Mouse (Mus musculus): Measurements from ENCODE around the gene Pgpep1l. TPM values are rescaled to one million over a fixed set of nuclear protein-coding genes. Genes with fewer than 3 reads are reported as not detected.
"Not testable (repeated sequence)": the region's sequence is repeated elsewhere in the genome, so short reads cannot be mapped to it uniquely, and the experiment has no call there.

Pgpep1l gene
- polyA plus RNA-seq, 1 experiment from 2014 or later: not detected

DNA sequence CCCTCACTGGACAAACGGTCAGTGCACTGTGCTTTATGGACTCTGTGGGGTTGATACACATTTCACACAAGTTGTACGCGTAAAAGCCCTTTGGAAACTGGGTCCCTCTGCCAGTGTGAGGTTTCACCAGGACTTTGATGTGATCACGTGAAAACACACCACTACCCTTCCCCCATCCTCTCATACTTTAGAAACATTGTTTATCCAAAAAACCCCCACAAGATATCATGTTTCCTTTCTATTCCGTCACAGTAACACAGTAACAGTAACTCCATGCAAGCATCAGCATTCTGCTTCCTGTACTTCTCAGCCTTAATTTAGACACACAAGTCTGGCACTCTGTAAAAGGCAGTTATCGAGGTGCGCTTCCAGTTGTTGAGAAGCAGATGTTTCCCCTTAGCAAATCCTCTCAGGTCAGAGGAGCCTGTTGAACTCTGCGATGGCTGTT lies 21.8 kb upstream of the Pgpep1l start:
- H3K4me3 ChIP-seq (replicated peaks; ENCODE audit: low read length): no peak overlapping the region
- no peak overlapping the region for H3K4me2 ChIP-seq (ENCODE audit: low read length)
- H3K36me3 ChIP-seq (ENCODE audit: control insufficient read depth, insufficient read depth): no peaks in the 10 kb centered on the region
- H3K9me3 ChIP-seq (ENCODE audit: control insufficient read depth, low read length): no peaks in the 10 kb centered on the region
- H3K4me1 ChIP-seq (replicated peaks; ENCODE audit: control insufficient read depth, insufficient read depth, low read length): no peaks in the 10 kb centered on the region
- H3K9ac ChIP-seq (replicated peaks; ENCODE audit: low read depth, low read length): no peak overlapping the region
- no peak for ATAC-seq
- WGBS: 88% methylated on average over 8 of the region's 8 CpGs
- no peak overlapping the region for H3K27ac ChIP-seq (ENCODE audit: low read length)
- no peaks in the 10 kb centered on the region for H3K27me3 ChIP-seq (replicated peaks; ENCODE audit: control insufficient read depth, insufficient read depth, low read length)

DNA sequence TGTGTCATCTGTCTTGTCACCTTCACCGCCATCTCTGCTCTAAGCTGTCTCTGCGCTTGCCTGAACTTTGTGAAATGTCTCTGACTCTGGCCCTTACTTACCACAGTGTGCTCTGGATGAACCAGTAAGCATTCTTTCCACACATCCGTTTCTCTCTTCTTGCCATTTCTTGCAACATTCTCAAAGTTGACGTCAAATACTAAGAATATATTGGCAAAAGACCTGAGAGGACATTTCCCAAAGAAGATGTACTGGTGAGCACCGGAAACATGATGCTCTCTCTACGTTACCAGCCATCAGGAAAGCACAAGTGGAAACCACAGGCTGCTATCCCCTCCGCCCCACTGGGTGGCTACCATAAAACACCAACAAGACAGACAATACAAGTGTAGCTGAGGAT lies 19.7 kb upstream of the Pgpep1l start:
- Histone ChIP-seq H3K27ac (ENCODE audit: low read length) (no peak overlapping the region), H3K27me3 (replicated peaks; ENCODE audit: control insufficient read depth, insufficient read depth, low read length) (no peaks in the 10 kb centered on the region), H3K36me3 (ENCODE audit: control insufficient read depth, insufficient read depth) (no peaks in the 10 kb centered on the region), H3K9me3 (ENCODE audit: control insufficient read depth, low read length) (no peaks in the 10 kb centered on the region), H3K4me2 (ENCODE audit: low read length) (no peak overlapping the region), H3K9ac (replicated peaks; ENCODE audit: low read depth, low read length) (no peak overlapping the region), H3K4me1 (replicated peaks; ENCODE audit: control insufficient read depth, insufficient read depth, low read length) (no peaks in the 10 kb centered on the region), H3K4me3 (replicated peaks; ENCODE audit: low read length) (no peak overlapping the region)
- 92% methylated on average over 7 of the region's 7 CpGs for WGBS
- no peak for ATAC-seq

DNA sequence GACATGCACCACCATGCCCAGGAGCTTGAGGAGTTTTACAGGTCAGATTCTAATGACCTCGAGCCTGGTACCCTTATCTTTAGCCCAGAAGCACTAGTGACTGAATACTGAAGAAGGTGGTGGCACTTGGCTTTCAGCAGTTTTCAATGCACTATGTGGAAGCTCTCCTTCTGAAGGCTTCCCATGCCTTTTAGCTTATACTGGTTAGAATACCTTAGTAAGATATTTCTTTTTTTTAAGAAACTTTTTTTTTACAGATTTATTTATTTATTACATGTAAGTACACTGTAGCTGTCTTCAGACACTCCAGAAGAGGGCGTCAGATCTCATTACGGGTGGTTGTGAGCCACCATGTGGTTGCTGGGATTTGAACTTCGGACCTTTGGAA lies 19.1 kb upstream of the Pgpep1l start:
- H3K4me1 ChIP-seq (replicated peaks; ENCODE audit: control insufficient read depth, insufficient read depth, low read length); H3K4me2 ChIP-seq (ENCODE audit: low read length); H3K4me3 ChIP-seq (replicated peaks; ENCODE audit: low read length); H3K9ac ChIP-seq (replicated peaks; ENCODE audit: low read depth, low read length); H3K36me3 ChIP-seq (ENCODE audit: control insufficient read depth, insufficient read depth); H3K27me3 ChIP-seq (replicated peaks; ENCODE audit: control insufficient read depth, insufficient read depth, low read length); H3K27ac ChIP-seq (ENCODE audit: low read length); ATAC-seq; H3K9me3 ChIP-seq (ENCODE audit: control insufficient read depth, low read length): not testable (repeated sequence)
- 88% methylated on average over 4 of the region's 4 CpGs for WGBS

- Histone ChIP-seq H3K9ac (replicated peaks; ENCODE audit: low read depth, low read length) (no peak overlapping the region), H3K4me3 (replicated peaks; ENCODE audit: low read length) (no peak overlapping the region), H3K4me1 (replicated peaks; ENCODE audit: control insufficient read depth, insufficient read depth, low read length) (peaks cover 4% of the 10 kb centered on the region), H3K4me2 (ENCODE audit: low read length) (no peak overlapping the region), H3K36me3 (ENCODE audit: control insufficient read depth, insufficient read depth) (no peaks in the 10 kb centered on the region), H3K27ac (ENCODE audit: low read length) (no peak overlapping the region), H3K9me3 (ENCODE audit: control insufficient read depth, low read length) (no peaks in the 10 kb centered on the region), H3K27me3 (replicated peaks; ENCODE audit: control insufficient read depth, insufficient read depth, low read length) (no peaks in the 10 kb centered on the region)
- WGBS: 90% methylated on average over 22 of the region's 22 CpGs
- no peak for ATAC-seq
These were observed 18.5 kb upstream of the Pgpep1l start for GRCm38 (mm10) chr7:68282304-68283132.

DNA sequence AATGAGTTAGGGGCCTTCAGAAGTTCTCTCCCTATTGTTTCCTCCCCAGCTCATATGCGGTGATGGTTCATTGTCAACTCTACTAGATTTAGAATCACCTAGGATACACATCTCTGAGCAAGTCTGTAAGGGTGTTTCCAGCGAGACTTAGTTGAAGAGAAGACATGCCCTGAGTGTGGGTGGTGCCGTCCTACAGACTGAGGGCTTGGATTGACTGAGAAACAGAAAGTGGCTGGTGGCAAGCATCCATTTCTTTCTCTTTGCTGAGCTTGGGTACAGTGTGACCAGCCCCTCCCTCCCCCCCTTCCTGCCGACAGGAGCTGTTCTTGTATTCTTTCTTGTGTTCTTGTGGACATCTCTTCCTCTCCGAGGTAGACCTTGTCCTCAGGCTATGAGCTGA lies 17.3 kb upstream of the Pgpep1l start:
- Histone ChIP-seq H3K36me3 (ENCODE audit: control insufficient read depth, insufficient read depth) (no peaks in the 10 kb centered on the region), H3K27ac (ENCODE audit: low read length) (no peak overlapping the region), H3K4me2 (ENCODE audit: low read length) (no peak overlapping the region), H3K9me3 (ENCODE audit: control insufficient read depth, low read length) (no peaks in the 10 kb centered on the region), H3K4me3 (replicated peaks; ENCODE audit: low read length) (no peak overlapping the region), H3K9ac (replicated peaks; ENCODE audit: low read depth, low read length) (no peak overlapping the region), H3K27me3 (replicated peaks; ENCODE audit: control insufficient read depth, insufficient read depth, low read length) (no peaks in the 10 kb centered on the region), H3K4me1 (replicated peaks; ENCODE audit: control insufficient read depth, insufficient read depth, low read length) (peaks cover 9% of the 10 kb centered on the region)
- ATAC-seq: no peak
- 73% methylated on average over 5 of the region's 5 CpGs for WGBS

- no peak overlapping the region for H3K4me3 ChIP-seq (replicated peaks; ENCODE audit: low read length)
- peaks cover 17% of the 10 kb centered on the region for H3K4me1 ChIP-seq (replicated peaks; ENCODE audit: control insufficient read depth, insufficient read depth, low read length)
- no peak overlapping the region for H3K4me2 ChIP-seq (ENCODE audit: low read length)
- no peak overlapping the region for H3K27ac ChIP-seq (ENCODE audit: low read length)
- H3K27me3 ChIP-seq (replicated peaks; ENCODE audit: control insufficient read depth, insufficient read depth, low read length): no peaks in the 10 kb centered on the region
- no peaks in the 10 kb centered on the region for H3K9me3 ChIP-seq (ENCODE audit: control insufficient read depth, low read length)
- 90% methylated on average over 19 of the region's 19 CpGs for WGBS
- ATAC-seq: no peak
- H3K36me3 ChIP-seq (ENCODE audit: control insufficient read depth, insufficient read depth): no peaks in the 10 kb centered on the region
- no peak overlapping the region for H3K9ac ChIP-seq (replicated peaks; ENCODE audit: low read depth, low read length)
These were observed 16.4 kb upstream of the Pgpep1l start for GRCm38 (mm10) chr7:68280352-68280869.

DNA sequence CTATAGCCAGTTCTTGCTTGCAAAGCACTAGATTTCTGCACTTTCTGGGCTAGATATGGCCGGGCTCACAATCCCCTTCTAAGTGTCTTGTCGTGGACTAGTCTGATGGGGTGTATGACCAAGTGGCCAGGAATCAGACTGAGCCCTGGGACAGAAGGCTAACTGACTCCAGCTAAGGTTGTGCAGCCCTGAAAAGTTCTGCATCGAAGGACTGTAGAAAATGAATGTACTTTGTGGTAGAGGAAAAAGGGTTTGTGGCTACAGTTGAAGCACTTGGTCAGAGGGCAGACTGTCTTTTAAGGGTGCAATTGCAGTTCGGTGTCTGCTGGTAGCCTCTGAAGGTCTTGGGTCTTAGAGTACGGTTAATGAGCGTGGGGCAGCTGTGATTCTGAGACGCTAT lies 15.4 kb upstream of the Pgpep1l start:
- H3K27ac ChIP-seq (ENCODE audit: low read length): no peak overlapping the region

GRCm38 (mm10) chr7:68278908-68279307 lies 14.9 kb upstream of the Pgpep1l start:
- Histone ChIP-seq H3K9me3 (ENCODE audit: control insufficient read depth, low read length) (no peaks in the 10 kb centered on the region), H3K27me3 (replicated peaks; ENCODE audit: control insufficient read depth, insufficient read depth, low read length) (no peaks in the 10 kb centered on the region), H3K4me3 (replicated peaks; ENCODE audit: low read length) (no peak overlapping the region), H3K36me3 (ENCODE audit: control insufficient read depth, insufficient read depth) (no peaks in the 10 kb centered on the region), H3K27ac (ENCODE audit: low read length) (no peak overlapping the region), H3K4me1 (replicated peaks; ENCODE audit: control insufficient read depth, insufficient read depth, low read length) (peaks cover 17% of the 10 kb centered on the region), H3K9ac (replicated peaks; ENCODE audit: low read depth, low read length) (no peak overlapping the region), H3K4me2 (ENCODE audit: low read length) (no peak overlapping the region)
- 75% methylated on average over 6 of the region's 6 CpGs for WGBS
- no peak for ATAC-seq

More for the DNA sequence above, 15.4 kb upstream of the Pgpep1l start:
- H3K9me3 ChIP-seq (ENCODE audit: control insufficient read depth, low read length): no peaks in the 10 kb centered on the region
- no peak for ATAC-seq
- peaks cover 17% of the 10 kb centered on the region for H3K4me1 ChIP-seq (replicated peaks; ENCODE audit: control insufficient read depth, insufficient read depth, low read length)
- H3K4me3 ChIP-seq (replicated peaks; ENCODE audit: low read length): no peak overlapping the region
- no peaks in the 10 kb centered on the region for H3K27me3 ChIP-seq (replicated peaks; ENCODE audit: control insufficient read depth, insufficient read depth, low read length)
- H3K9ac ChIP-seq (replicated peaks; ENCODE audit: low read depth, low read length): no peak overlapping the region
- WGBS: 88% methylated on average over 7 of the region's 7 CpGs
- no peaks in the 10 kb centered on the region for H3K36me3 ChIP-seq (ENCODE audit: control insufficient read depth, insufficient read depth)
- no peak overlapping the region for H3K4me2 ChIP-seq (ENCODE audit: low read length)

- ATAC-seq: no peak
- H3K4me1 ChIP-seq (replicated peaks; ENCODE audit: control insufficient read depth, insufficient read depth, low read length): peaks cover 17% of the 10 kb centered on the region
- no peak overlapping the region for H3K4me3 ChIP-seq (replicated peaks; ENCODE audit: low read length)
- H3K27ac ChIP-seq (ENCODE audit: low read length): no peak overlapping the region
- H3K27me3 ChIP-seq (replicated peaks; ENCODE audit: control insufficient read depth, insufficient read depth, low read length): 0 out of 2 replicates have a peak, but pooled peaks cover 3% of the 10 kb centered on the region
- H3K9ac ChIP-seq (replicated peaks; ENCODE audit: low read depth, low read length): no peak overlapping the region
- WGBS: 98% methylated on average over 6 of the region's 6 CpGs
- no peaks in the 10 kb centered on the region for H3K9me3 ChIP-seq (ENCODE audit: control insufficient read depth, low read length)
- H3K36me3 ChIP-seq (ENCODE audit: control insufficient read depth, insufficient read depth): no peaks in the 10 kb centered on the region
- no peak overlapping the region for H3K4me2 ChIP-seq (ENCODE audit: low read length)
These were observed 14.4 kb upstream of the Pgpep1l start for GRCm38 (mm10) chr7:68278385-68278784.
